Mouse (Mus musculus) layer of hippocampus, adult 18-20 months (tissue): ENCODE measurements around the gene Uba5. TPM values are rescaled to one million over a fixed set of nuclear protein-coding genes. Genes with fewer than 3 reads are reported as not detected.

Experiments used
- DNase-seq, 2 experiments: peaks; one replicate each; pipeline ENCODE4 v3.0.0; 2022; ENCODE audit warnings: low spot score in 2 of 2
- total RNA-seq, 2 experiments: library from RNA; stranded (reverse); gene quantifications; 2 replicates each; pipeline ENCODE4 v1.2.3; 2021

Uba5 gene
- total RNA-seq, 2 experiments from 2014 or later = 39.8 to 40.0 TPM

GRCm38 (mm10) chr9:104063244-104063961, 469 bp upstream of the Uba5 start, which contains the start of gene Acad11:
Gene Acad11, plus strand, starts transcription at chr9:104063377.
- DNase-seq = peak; percentile 84 to 94

DNA sequence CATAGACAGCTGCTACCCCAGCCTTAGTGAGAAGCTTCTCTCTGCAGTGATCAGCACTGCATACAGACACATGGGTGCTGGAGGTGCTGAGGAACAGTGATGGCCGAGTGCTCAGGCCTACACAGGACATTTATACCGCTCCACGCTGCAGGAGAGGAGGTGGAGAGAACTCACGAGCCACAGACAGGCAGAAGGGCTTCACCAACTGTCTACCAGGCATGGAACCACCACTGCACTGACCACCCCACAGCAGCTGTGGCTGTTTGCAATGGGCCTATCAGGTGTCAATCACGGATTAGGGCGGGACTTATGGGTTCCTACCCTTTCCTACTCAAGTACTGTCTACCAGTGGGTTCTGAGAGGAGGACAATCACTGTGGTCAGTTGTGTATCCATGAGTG, 11.9 kb downstream of the Uba5 start:
- DNase-seq = no peak

- DNase-seq = no peak
These were observed 19.3 kb downstream of the Uba5 start for GRCm38 (mm10) chr9:104043676-104044075.

DNA sequence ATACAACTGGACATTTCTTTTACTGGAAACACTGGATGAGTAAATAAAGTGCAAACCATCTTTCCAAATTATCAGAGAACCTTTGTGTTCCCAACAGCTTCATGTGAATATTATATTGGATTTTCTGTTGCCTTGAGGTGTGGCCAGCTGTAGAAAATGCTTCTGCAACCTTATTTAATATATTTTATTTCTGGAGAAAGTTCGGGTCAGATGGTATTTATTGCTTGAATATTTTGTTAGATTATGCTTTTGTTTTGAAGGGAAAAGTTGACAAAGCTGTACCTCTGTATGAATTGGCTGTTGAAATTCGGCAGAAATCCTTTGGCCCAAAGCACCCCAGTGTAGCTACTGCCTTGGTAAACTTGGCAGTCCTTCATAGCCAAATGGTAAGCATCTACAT, 22.6 kb downstream of the Uba5 start, which contains the start of gene Gm28305:
Gene Gm28305, plus strand, starts transcription at position 301 of the 400 bp plus-strand sequence.
- DNase-seq = no peak

DNA sequence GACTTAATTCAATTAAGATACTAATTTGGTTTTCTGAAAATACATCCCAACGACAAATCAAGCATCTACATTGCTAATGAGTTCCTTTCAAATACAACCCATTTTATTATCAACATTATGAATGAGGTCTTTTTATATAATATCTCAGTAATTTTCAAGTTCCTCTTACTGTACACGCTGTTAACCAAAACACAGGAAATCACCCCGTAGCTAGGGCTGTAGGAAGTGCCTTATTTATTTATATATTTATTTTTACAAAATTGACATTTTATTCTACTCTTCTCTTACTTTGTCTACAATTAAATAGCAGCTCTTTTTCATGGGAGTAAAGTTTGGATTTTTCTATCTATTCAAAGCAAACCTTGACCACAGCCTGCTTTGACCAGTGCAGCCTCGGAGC, 23.2 kb downstream of the Uba5 start:
- DNase-seq = no peak

DNA sequence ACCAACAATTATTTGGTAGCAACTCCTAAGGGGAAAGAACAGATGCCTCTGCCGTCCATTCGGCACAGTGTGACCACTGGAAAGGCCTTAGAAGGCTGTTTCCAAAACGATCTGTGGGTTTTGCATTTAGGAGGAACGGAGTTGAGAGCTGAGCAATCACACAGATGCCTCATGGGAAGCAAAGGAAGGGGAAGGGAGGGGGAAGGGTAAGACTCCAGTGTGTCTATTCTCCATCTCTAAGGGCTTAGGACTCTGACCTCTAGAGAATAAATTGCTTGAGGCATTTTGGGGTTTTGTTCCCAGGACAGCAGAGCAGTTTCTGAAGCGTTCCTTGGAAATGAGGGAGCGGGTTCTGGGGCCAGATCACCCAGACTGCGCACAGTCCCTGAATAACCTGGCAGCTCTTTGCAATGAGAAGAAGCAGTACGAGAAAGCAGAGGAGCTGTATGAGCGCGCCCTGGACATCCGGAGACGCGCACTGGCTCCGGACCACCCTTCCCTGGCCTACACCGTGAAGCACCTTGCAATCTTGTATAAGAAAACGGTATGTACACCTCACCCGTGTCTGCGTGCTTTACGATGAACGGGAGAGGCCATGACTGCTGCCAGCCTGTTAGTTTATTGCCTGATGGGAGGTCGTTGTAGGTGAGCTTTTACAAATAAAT, 23.8 kb downstream of the Uba5 start:
- DNase-seq = no peak

GRCm38 (mm10) chr9:104038266-104038665, 24.7 kb downstream of the Uba5 start:
- no peak for DNase-seq

GRCm38 (mm10) chr9:104035261-104036015, 27.5 kb downstream of the Uba5 start:
- peak; percentile 54 to 82 for DNase-seq

- no peak for DNase-seq
These were observed 28.2 kb downstream of the Uba5 start for GRCm38 (mm10) chr9:104034718-104035117.

DNA sequence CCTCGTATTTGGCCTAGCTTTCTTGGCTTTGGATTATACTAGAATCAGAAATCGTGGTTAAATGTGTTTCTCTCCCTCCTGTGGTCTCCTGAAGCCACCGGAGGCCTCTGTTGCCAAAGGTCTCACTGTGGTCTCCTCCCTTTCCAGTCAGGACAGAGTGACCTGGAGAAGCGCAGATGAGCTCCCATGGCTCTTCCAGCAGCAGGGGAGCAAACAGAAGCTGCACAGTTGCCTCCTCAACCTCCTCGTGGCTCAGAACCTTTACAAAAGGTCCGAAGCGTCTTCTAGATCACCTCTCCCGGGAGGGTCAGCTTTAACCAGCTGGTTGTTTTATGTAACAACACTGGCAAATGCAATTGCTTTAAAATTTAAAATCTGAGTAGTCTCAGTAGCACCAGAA, 28.7 kb downstream of the Uba5 start:
- DNase-seq = no peak

DNA sequence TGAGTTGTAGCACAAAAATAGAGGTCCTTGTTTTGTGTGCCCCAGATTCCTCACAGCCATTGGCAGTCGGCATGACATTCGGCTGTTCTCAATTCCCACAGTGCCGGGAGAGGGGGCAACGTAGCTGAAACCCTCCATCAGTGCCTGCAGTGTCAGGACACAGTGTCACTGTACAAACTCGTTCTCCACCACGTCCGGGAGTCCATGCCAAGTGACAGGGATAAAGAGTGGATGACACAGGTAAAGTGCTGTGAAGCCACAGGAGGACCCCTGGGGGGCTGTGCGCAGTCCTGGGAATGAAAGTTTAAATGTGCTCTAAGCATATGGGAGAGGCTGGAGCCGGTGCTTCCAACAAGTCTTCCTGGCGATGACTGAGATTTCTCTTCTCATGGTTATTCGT, 33.1 kb downstream of the Uba5 start:
- DNase-seq = no peak

- DNase-seq = no peak
These were observed 35.7 kb downstream of the Uba5 start for GRCm38 (mm10) chr9:104027186-104027585.

- no peak for DNase-seq
These were observed 41.9 kb downstream of the Uba5 start for GRCm38 (mm10) chr9:104021026-104021425.

- DNase-seq = peak in 1 of 2 experiments; percentile 25
These were observed 48.4 kb downstream of the Uba5 start for GRCm38 (mm10) chr9:104014526-104014925.

GRCm38 (mm10) chr9:104002913-104003330, 60.0 kb downstream of the Uba5 start:
- DNase-seq = peak; percentile 54 to 84

DNA sequence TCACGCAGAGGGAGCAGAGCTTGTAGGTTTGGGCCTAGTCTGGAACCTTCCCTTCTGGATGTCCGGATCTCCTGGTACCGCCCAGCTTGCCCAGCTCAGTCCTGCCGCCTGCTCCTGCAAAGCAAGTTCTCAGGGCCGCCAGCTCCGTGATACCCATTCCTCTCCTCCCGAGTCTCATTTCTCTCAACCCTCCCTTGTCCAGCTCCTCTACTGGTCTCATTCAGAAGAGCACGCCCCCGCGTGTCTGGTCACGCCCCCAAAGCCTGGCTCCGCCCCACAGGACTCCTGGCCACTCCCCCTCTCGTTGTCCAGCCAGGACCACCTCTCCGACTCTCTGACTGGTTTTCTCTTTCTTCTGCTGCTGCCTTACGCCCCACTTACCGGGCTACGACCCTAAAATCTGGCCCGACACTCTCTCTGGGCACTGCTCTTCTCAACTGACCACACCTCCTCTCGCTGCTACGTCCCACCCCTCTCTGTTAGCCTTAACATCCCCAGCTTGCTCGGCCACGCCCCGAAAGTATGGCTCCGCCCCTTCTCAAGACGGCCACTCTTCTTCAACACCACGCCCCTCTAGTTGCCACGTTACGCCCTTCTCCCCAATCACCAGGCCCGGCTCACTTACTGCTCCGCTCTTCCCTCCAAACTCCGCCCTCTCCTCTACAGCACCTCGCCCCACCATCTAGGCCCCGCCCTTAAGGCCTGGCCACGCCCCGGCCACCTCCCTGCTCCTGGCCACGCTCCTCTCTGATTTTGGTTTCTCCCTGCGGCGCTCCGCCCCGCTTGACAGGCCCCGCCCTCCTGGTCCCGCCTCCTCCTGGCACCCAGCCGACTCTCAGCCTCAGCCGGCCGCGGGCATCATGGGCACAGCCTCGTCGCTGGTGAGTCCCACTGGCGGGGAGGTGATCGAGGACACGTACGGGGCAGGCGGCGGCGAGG, 60.7 kb downstream of the Uba5 start, which contains the start of gene Nphp3:
Gene Nphp3, plus strand, starts transcription at position 624 of the 939 bp plus-strand sequence.
- DNase-seq = peak; percentile 98 to 99

GRCm38 (mm10) chr9:104000601-104001000, 62.3 kb downstream of the Uba5 start:
- DNase-seq = no peak
